Mouse (Mus musculus): Measurements from ENCODE around the gene Mfap5.
"Not testable (repeated sequence)": the region's sequence is repeated elsewhere in the genome, so short reads cannot be mapped to it uniquely, and the experiment has no call there.

DNA sequence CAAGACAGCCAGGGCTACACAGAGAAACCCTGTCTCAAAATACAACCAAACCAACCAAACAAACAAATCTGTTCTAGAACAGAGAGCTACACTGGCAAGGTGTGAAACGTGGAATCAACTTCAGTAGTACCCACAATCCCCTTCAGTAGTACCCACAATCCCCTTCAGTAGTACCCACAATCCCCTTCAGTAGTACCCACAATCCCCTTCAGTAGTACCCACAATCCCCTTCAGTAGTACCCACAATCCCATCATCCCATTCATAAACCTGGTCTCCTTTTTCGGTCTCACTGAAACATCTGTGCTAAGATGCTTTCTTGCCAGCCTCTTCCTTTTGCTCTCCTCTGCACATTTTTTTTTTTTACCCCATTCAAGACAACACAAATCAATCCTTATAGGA, 10.1 kb downstream of the Mfap5 start:
- TF ChIP-seq CTCF, EP300 (IDR thresholded peaks at IDR 0.05): not testable (repeated sequence)
